Mouse (Mus musculus) midbrain, embryonic 16.5 days (tissue): ENCODE measurements around the gene Unc13b. TPM values are rescaled to one million over a fixed set of nuclear protein-coding genes. Genes with fewer than 3 reads are reported as not detected.

ENCODE experiments used
- ATAC-seq: fragments of 200-750 bp; cut with Nextera tagmentation; 2 replicates; pipeline ENCODE4 v1.8.0; 2017; ENCODE audit warnings: moderate TSS enrichment
- H3K27ac ChIP-seq: fragments of 300-500 bp; sonication (generic); 2 replicates; pipeline ENCODE4 v1.5.1; 2014; ENCODE audit warnings: mild to moderate bottlenecking, low read length, mixed read lengths
- H3K27me3 ChIP-seq: fragments of 300-500 bp; sonication (generic); 2 replicates; pipeline ENCODE4 v1.6.1; 2014; ENCODE audit warnings: low read depth, low read length, mixed read lengths; ENCODE audit not compliant: control insufficient read depth, insufficient read depth
- H3K36me3 ChIP-seq: fragments of 300-500 bp; sonication (generic); 2 replicates; pipeline ENCODE4 v1.6.1; 2014; ENCODE audit warnings: mild to moderate bottlenecking, low read length, moderate library complexity, mixed read lengths; ENCODE audit not compliant: control insufficient read depth, insufficient read depth
- H3K4me1 ChIP-seq: fragments of 300-500 bp; sonication (generic); 2 replicates; pipeline ENCODE4 v1.6.1; 2014; ENCODE audit warnings: mild to moderate bottlenecking, low read length, mixed read lengths; ENCODE audit not compliant: control insufficient read depth, insufficient read depth
- H3K4me2 ChIP-seq: fragments of 300-500 bp; sonication (generic); 2 replicates; pipeline ENCODE4 v1.6.1; 2014; ENCODE audit warnings: mild to moderate bottlenecking, low read length, mixed read lengths
- H3K4me3 ChIP-seq: fragments of 300-500 bp; sonication (generic); 2 replicates; pipeline ENCODE4 v1.5.1; 2014; ENCODE audit warnings: low read depth, mild to moderate bottlenecking, low read length, moderate library complexity, mixed read lengths
- H3K9ac ChIP-seq: fragments of 300-500 bp; sonication (generic); 2 replicates; pipeline ENCODE4 v1.6.1; 2014; ENCODE audit warnings: low read depth, low read length, mixed read lengths
- H3K9me3 ChIP-seq: fragments of 300-500 bp; sonication (generic); replicated peaks from 2 replicates; pipeline ENCODE4 v1.6.1; 2014; ENCODE audit warnings: mild to moderate bottlenecking, low read length, mixed read lengths; ENCODE audit not compliant: control insufficient read depth, poor library complexity, severe bottlenecking
- WGBS: fragments of 180-500 bp; shearing (Covaris S2); extraction: QIAGEN DNeasy Blood & Tissue Kit; methylation state at CpG from one replicate; pipeline ENCODE4 v1.1.7; 2014; 5-methylcytosine and 5-hydroxymethylcytosine counted together
- polyA plus RNA-seq: library from polyadenylated mRNA; unstranded; fragments of >200 nt; fragmentation: Nextera tagmentation; extraction: Ambion mirVana; gene quantifications from 2 replicates; pipeline ENCODE4 v1.2.1, GENCODE M21; 2015

The Unc13b gene
- polyA plus RNA-seq, 1 experiment from 2014 or later, result 19.5 TPM

DNA sequence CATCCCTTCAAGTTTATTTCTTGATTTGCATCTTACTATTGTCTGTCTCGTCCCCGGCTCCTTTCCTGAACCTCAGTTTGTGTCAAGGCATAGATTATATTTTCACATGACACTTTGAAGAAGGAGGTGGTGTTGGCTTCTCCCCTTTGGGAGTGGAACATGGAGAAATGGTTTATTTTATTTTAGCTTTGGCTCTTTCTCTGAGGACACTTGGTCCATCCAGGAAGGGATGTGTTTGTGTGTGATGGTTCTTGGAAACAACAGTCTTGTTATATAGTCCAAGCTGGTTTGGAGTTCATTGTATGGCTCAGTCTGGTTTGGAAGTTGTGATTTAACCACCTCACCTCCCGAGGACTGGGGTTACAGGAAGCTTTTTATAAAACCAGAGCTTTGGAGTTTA lies 944 bp downstream of the Unc13b start:
- peaks cover 13% of the 10 kb centered on the region for H3K4me1 ChIP-seq
- H3K9ac ChIP-seq, result peak overlapping the region; percentile 84
- no peak overlapping the region for H3K27ac ChIP-seq
- H3K9me3 ChIP-seq, result no peaks in the 10 kb centered on the region
- no peaks in the 10 kb centered on the region for H3K36me3 ChIP-seq
- peak overlapping the region; percentile 73 for H3K4me2 ChIP-seq
- ATAC-seq, result no peak
- WGBS, result 25% methylated on average over 3 of the region's 3 CpGs
- no peaks in the 10 kb centered on the region for H3K27me3 ChIP-seq
- H3K4me3 ChIP-seq, result peak overlapping the region; percentile 88

DNA sequence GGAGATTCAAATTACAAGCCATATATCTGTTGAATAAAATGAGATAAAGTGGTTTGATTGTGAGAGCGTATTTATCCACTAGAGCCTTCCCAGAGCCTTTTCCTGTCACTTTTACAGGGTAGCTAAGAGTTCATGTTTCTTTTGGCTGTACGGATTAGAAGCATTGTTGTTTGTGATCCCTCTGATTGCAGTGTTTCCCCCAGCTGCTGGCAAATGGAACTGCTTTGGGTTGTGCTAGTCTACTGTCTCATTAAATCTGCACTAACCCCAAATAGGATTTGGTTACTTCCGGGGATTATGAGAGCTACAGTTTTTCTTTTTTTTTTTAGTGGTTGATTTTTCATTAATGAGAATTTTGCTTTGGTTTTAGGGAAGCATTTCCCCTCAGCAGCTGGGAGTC lies 1.5 kb downstream of the Unc13b start:
- H3K4me2 ChIP-seq, result peak overlapping the region; percentile 73
- H3K9me3 ChIP-seq, result no peaks in the 10 kb centered on the region
- 32% methylated on average over 3 of the region's 3 CpGs for WGBS
- H3K4me3 ChIP-seq, result no peak overlapping the region; the same call in 1 of the 2 replicates
- H3K36me3 ChIP-seq, result no peaks in the 10 kb centered on the region
- H3K4me1 ChIP-seq, result peaks cover 13% of the 10 kb centered on the region
- H3K9ac ChIP-seq, result no peak overlapping the region
- no peak overlapping the region for H3K27ac ChIP-seq
- H3K27me3 ChIP-seq, result no peaks in the 10 kb centered on the region
- no peak for ATAC-seq

DNA sequence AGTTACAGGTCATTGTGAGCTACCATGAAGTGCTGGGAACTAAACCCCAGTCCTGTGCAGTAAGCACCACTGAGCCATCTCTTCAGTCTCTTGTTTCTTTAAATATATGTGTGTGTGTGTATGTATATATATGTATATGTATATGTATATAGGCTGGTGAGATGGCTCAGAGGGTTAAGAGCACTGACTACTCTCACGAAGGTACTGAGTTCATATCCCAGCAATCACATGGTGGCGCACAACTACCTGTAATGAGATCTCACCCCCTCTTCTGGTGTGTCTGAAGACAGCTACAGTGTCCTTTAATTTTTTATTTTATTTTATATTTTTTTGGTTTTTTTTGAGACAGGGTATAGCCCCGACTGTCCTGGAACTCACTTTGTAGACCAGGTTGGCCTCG lies 6.7 kb downstream of the Unc13b start:
- peaks cover 4% of the 10 kb centered on the region; the same call in 1 of the 2 replicates for H3K4me1 ChIP-seq
- H3K4me3 ChIP-seq, result no peak overlapping the region
- no peaks in the 10 kb centered on the region for H3K36me3 ChIP-seq
- H3K27ac ChIP-seq, result no peak overlapping the region
- WGBS, result 96% methylated on average over 4 of the region's 4 CpGs
- H3K9ac ChIP-seq, result no peak overlapping the region
- no peaks in the 10 kb centered on the region for H3K27me3 ChIP-seq
- no peak for ATAC-seq
- H3K4me2 ChIP-seq, result no peak overlapping the region
- no peaks in the 10 kb centered on the region for H3K9me3 ChIP-seq

DNA sequence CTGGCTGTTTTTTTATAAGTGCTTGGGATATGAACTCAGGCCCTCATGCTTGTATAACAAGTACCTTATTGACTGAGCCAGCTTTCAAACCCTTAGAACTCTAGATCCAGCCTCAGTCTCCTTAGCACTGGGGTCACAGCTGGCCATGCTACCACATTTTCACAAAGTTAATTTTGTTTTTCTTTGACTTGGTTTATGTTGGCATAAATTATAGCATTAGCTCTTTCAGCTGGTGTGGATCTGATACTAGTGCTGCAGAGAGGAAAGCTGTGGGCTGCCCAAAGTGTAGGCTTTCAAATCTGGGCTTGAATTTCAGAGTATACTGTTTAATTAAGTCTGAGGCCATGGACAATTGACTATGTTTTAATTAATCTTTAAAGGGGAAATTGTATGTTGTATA lies 16.2 kb downstream of the Unc13b start:
- Histone ChIP-seq H3K36me3 (no peaks in the 10 kb centered on the region), H3K9ac (no peak overlapping the region), H3K4me3 (no peak overlapping the region), H3K4me1 (no peaks in the 10 kb centered on the region), H3K27ac (no peak overlapping the region), H3K9me3 (no peaks in the 10 kb centered on the region), H3K4me2 (no peak overlapping the region), H3K27me3 (no peaks in the 10 kb centered on the region)
- ATAC-seq, result no peak

DNA sequence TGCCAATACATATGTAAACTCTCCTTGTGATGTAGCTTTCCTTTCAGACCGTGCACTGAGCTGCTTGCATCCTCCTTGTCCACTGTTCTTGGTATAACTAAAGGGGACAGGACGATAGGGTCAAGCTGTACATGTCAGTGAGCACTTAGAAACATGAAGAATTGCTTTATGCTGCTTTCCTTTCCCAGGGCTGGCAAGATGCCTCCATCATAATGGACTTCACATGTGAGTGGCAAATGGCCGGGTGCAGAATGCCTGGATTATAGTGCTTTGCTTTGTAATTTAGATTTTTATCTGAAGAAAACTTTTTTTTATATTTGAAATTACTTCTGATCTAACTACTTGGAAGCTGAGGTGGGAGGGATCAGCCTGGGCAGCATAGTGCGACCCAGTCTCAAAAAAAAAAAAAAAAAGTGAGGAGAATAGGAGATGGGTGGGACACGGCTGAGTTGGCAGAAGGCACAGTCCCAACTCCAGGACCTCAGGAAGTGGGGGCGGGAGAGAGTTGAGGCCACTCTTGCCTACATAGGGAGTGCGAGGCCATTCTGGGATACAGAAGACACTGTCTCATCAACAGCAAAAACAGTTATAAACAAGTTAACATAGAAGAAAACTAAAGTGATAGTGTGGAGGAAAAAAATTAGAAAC lies 19.4 kb downstream of the Unc13b start:
- 64% methylated on average over 7 of the region's 7 CpGs for WGBS
- H3K9me3 ChIP-seq, result no peaks in the 10 kb centered on the region

DNA sequence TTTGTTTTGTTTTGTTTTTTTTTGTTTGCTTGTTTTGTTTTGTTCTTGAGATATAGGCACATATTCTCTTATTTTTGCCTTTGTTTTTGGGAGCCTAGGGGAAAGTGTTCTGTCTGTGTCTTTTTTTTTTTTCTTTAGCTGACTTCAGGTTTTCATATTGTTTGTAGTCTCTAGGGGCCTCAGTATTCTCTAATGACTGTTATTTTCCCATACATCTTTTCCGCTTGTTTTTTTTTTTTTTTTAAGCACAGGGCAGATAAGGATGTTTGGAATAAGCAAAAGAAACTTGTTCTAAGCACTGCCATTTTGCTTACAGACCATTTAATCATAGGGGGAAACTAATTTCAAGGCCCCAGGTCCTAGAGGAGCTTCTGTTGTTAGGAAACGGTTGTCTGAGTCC lies 23.7 kb downstream of the Unc13b start:
- Histone ChIP-seq H3K9me3 (no peaks in the 10 kb centered on the region), H3K36me3 (no peaks in the 10 kb centered on the region), H3K27ac (no peak overlapping the region), H3K4me2 (no peak overlapping the region), H3K4me1 (no peaks in the 10 kb centered on the region), H3K4me3 (no peak overlapping the region), H3K9ac (no peak overlapping the region), H3K27me3 (no peaks in the 10 kb centered on the region)
- WGBS, result 75% methylated on average over 2 of the region's 2 CpGs
- ATAC-seq, result no peak

More for the DNA sequence above, 19.4 kb downstream of the Unc13b start:
- no peak overlapping the region for H3K4me3 ChIP-seq
- no peak for ATAC-seq
- H3K4me1 ChIP-seq, result no peaks in the 10 kb centered on the region
- no peaks in the 10 kb centered on the region for H3K27me3 ChIP-seq
- H3K4me2 ChIP-seq, result no peak overlapping the region
- no peak overlapping the region for H3K27ac ChIP-seq
- no peaks in the 10 kb centered on the region for H3K36me3 ChIP-seq
- no peak overlapping the region for H3K9ac ChIP-seq

DNA sequence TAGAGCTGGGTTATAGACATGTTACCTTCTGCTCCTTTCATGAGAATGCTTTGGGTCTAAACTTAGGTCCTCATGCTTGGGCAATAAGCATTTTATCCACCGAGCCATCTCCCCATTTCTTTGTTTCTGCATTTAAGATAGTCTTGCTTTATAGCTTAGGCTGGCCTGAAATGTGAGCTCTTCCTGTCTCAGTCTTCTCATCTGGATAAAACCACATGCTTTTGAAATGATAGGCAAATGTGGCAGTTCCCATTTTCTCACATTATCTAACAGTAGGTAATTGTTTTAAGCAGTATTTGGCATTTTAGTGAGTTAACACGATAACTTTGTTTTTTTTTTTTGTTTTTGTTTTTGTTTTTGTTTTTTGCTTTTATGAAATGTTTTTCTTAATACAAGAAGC lies 31.2 kb downstream of the Unc13b start:
- ATAC-seq, result no peak
- WGBS, result 90% methylated on average over 2 of the region's 2 CpGs
- Histone ChIP-seq H3K36me3 (no peaks in the 10 kb centered on the region), H3K9me3 (no peaks in the 10 kb centered on the region), H3K4me3 (no peak overlapping the region), H3K9ac (no peak overlapping the region), H3K4me1 (no peaks in the 10 kb centered on the region), H3K27ac (no peak overlapping the region), H3K27me3 (no peaks in the 10 kb centered on the region), H3K4me2 (no peak overlapping the region)

DNA sequence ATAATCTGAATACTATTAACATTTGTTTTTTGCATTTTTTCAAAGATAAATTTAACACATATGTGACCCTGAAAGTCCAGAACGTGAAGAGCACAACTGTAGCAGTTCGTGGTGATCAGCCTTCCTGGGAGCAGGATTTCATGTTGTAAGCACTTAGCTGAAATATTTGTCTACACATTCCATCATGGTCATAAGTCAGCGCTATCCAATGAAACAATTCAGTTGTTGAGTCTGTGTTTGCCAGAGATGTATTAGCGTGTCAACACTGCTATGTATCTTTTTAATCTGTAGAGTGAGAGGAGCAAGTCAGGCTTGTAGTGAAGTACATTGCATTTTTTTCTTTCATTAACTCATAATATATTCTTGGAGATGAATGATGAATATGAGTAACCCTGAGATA lies 32.4 kb downstream of the Unc13b start:
- WGBS, result 90% methylated on average over 4 of the region's 4 CpGs
- H3K9ac ChIP-seq, result no peak overlapping the region
- H3K27me3 ChIP-seq, result no peaks in the 10 kb centered on the region
- no peak overlapping the region for H3K4me2 ChIP-seq
- H3K9me3 ChIP-seq, result no peaks in the 10 kb centered on the region
- ATAC-seq, result no peak
- no peak overlapping the region for H3K27ac ChIP-seq
- H3K4me3 ChIP-seq, result no peak overlapping the region
- no peaks in the 10 kb centered on the region for H3K36me3 ChIP-seq
- no peaks in the 10 kb centered on the region for H3K4me1 ChIP-seq

DNA sequence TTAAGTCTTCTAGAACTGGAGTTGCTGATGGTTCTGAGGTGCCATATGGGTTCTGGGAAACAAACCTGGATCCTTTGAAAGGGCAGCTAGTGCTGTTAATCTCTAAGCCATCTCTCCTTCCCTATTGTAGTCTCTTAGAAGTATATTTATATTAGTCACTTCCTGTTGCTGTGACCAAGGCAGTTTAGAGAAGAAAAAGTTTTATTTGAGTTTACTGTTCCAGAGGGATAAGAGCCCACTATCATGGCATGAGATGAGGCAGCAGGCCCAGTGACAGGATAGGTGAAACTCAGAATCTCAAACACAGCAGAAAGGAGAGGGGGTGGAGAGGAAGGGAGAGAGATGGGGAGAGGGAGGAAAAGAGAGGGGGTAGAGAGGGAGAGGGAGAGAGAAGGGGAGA lies 54.7 kb downstream of the Unc13b start:
- no peaks in the 10 kb centered on the region for H3K27me3 ChIP-seq
- no peaks in the 10 kb centered on the region for H3K9me3 ChIP-seq
- ATAC-seq, result no peak
- no peak overlapping the region for H3K4me2 ChIP-seq
- H3K4me3 ChIP-seq, result no peak overlapping the region
- no peaks in the 10 kb centered on the region for H3K4me1 ChIP-seq
- H3K9ac ChIP-seq, result no peak overlapping the region
- H3K27ac ChIP-seq, result no peak overlapping the region
- H3K36me3 ChIP-seq, result no peaks in the 10 kb centered on the region
